Mouse (Mus musculus): ENCODE results near the gene Gm4737. TPM values are rescaled to one million over a fixed set of nuclear protein-coding genes. Genes with fewer than 3 reads are reported as not detected.

Gene Gm4737
- polyA plus RNA-seq, 1 experiment from 2014 or later, result 1.3 TPM

DNA sequence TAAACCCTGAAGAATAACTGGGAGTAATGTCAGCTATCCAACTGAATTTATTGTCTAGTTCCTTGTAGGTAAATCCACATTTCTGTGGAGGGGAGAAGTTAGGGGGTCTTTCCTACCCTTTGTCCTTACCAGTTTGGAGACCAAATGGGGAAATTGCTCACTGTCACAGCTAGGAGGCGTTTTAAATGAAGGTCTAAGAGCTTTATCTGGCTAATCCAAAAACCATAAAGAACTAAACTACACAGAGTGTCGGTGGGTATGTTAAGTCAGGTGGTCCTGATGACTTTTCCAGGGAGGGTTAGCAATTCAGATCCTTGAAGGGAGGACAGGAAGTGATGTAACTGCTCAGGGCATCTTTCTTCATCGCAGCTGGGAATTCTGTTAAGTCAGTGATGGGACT is 34.3 kb downstream of the Gm4737 start:
- Histone ChIP-seq H3K4me3 (ENCODE audit: low read depth, low read length) (no peak overlapping the region), H3K9me3 (ENCODE audit: control insufficient read depth, low read length) (no peaks in the 10 kb centered on the region), H3K4me2 (replicated peaks; ENCODE audit: low read depth) (no peak overlapping the region), H3K36me3 (ENCODE audit: control insufficient read depth, insufficient read depth, low read length) (no peaks in the 10 kb centered on the region), H3K4me1 (replicated peaks; ENCODE audit: control insufficient read depth, insufficient read depth) (no peaks in the 10 kb centered on the region), H3K27ac (replicated peaks) (no peak overlapping the region), H3K9ac (ENCODE audit: low read length) (no peak overlapping the region), H3K27me3 (ENCODE audit: control insufficient read depth, insufficient read depth, low read length) (no peaks in the 10 kb centered on the region)
- DNase-seq (ENCODE audit: low spot score), result no peak
- no peak for ATAC-seq (ENCODE audit: low FRiP score, low TSS enrichment)
- TF ChIP-seq CTCF (IDR thresholded peaks at IDR 0.05; ENCODE audit: low read depth), result peak; percentile 21
- TF ChIP-seq EP300 (optimal IDR thresholded peaks at IDR 0.05), result no peak
- WGBS, result 50% methylated on average over 3 of the region's 3 CpGs

DNA sequence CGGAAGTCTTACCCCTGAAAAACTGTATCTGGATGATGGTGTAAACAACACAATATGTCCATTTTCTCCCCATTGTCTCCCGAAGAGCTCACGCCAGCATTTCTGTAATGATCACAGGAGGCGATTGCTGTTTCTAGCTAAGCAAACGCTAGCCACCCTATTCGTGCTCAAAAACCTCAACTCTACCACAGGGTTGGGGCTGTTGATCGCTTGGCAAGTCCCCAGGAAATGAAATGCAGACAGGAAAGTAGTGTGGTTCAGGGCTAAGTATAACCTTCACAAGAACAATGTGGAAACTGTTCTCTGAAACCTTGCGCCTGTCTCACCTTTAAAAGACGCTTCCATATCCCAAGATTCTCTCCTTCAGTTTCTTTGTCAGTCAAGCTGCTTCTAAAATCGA is 34.9 kb downstream of the Gm4737 start, which contains the start of gene Cd96:
Gene Cd96 (minus strand): TSS at position 232 of the 400 bp plus-strand sequence.
- H3K36me3 ChIP-seq (ENCODE audit: control insufficient read depth, insufficient read depth, low read length), result no peaks in the 10 kb centered on the region
- ATAC-seq (ENCODE audit: low FRiP score, low TSS enrichment) (no peak), DNase-seq (ENCODE audit: low spot score) (no peak)
- 62% methylated on average over 10 of the region's 10 CpGs for WGBS
- no peaks in the 10 kb centered on the region for H3K9me3 ChIP-seq (ENCODE audit: control insufficient read depth, low read length)
- no peak within 1 kb of the TSS for H3K9ac ChIP-seq (ENCODE audit: low read length)
- TF ChIP-seq EP300 (optimal IDR thresholded peaks at IDR 0.05) (no peak), CTCF (IDR thresholded peaks at IDR 0.05; ENCODE audit: low read depth) (no peak)
- no peaks in the 10 kb centered on the region for H3K27me3 ChIP-seq (ENCODE audit: control insufficient read depth, insufficient read depth, low read length)
- H3K4me1 ChIP-seq (replicated peaks; ENCODE audit: control insufficient read depth, insufficient read depth), result no peaks in the 10 kb centered on the region
- H3K27ac ChIP-seq (replicated peaks), result no peak within 1 kb of the TSS
- no peak within 1 kb of the TSS for H3K4me3 ChIP-seq (ENCODE audit: low read depth, low read length)
- H3K4me2 ChIP-seq (replicated peaks; ENCODE audit: low read depth), result no peak within 1 kb of the TSS

DNA sequence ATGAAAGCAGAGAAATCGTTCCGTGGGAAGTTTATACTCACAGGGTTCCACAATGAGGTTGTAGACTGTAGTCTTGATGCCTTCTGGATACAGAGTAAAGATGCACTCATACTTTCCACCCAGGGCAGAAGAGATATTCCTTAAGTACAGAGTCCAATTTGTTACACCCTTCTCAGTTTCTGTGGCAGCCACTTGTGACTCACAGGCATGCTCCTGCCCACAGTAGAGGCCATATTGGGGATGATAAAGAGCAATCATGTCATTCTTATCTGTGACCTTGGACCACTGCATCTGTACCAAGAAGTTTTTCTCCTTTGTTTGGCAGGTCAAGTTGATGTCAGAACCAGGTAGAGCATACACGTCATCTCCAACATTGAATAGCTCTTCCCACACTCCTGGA is 37.2 kb downstream of the Gm4737 start:
- no peaks in the 10 kb centered on the region for H3K36me3 ChIP-seq (ENCODE audit: control insufficient read depth, insufficient read depth, low read length)
- no peak overlapping the region for H3K4me2 ChIP-seq (replicated peaks; ENCODE audit: low read depth)
- TF ChIP-seq CTCF (IDR thresholded peaks at IDR 0.05; ENCODE audit: low read depth) (no peak), EP300 (optimal IDR thresholded peaks at IDR 0.05) (no peak)
- H3K9ac ChIP-seq (ENCODE audit: low read length), result no peak overlapping the region
- 86% methylated on average over 3 of the region's 3 CpGs for WGBS
- no peaks in the 10 kb centered on the region for H3K9me3 ChIP-seq (ENCODE audit: control insufficient read depth, low read length)
- no peaks in the 10 kb centered on the region for H3K27me3 ChIP-seq (ENCODE audit: control insufficient read depth, insufficient read depth, low read length)
- ATAC-seq (ENCODE audit: low FRiP score, low TSS enrichment) (no peak), DNase-seq (ENCODE audit: low spot score) (no peak)
- no peak overlapping the region for H3K4me3 ChIP-seq (ENCODE audit: low read depth, low read length)
- no peaks in the 10 kb centered on the region for H3K4me1 ChIP-seq (replicated peaks; ENCODE audit: control insufficient read depth, insufficient read depth)
- H3K27ac ChIP-seq (replicated peaks), result no peak overlapping the region

DNA sequence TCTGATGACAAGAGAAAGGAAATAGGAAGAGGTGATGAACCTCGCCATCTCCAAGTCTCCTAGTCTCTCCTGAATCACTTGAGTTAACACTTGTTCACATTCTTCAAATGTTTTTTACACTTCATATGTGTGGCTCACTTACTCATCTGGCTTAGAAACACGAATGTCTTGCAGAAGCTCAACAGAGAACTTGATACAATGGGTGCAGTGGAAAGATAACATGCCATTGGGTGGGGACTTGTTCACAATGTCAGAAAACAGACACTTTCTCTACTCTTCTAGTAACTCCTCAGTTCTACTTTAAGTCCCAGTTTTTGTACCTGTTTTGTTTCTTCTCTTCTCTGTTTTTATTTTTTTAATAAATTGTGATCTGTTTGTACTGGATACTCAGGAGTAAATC is 40.1 kb downstream of the Gm4737 start:
- ATAC-seq (ENCODE audit: low FRiP score, low TSS enrichment) (no peak), DNase-seq (ENCODE audit: low spot score) (no peak)
- no peak overlapping the region for H3K9ac ChIP-seq (ENCODE audit: low read length)
- H3K36me3 ChIP-seq (ENCODE audit: control insufficient read depth, insufficient read depth, low read length), result no peaks in the 10 kb centered on the region
- no peak overlapping the region for H3K4me2 ChIP-seq (replicated peaks; ENCODE audit: low read depth)
- H3K27ac ChIP-seq (replicated peaks), result no peak overlapping the region
- H3K4me3 ChIP-seq (ENCODE audit: low read depth, low read length), result no peak overlapping the region
- no peaks in the 10 kb centered on the region for H3K9me3 ChIP-seq (ENCODE audit: control insufficient read depth, low read length)
- no peaks in the 10 kb centered on the region for H3K4me1 ChIP-seq (replicated peaks; ENCODE audit: control insufficient read depth, insufficient read depth)
- WGBS, result 45% methylated on average over 2 of the region's 2 CpGs
- no peaks in the 10 kb centered on the region for H3K27me3 ChIP-seq (ENCODE audit: control insufficient read depth, insufficient read depth, low read length)
- TF ChIP-seq EP300 (optimal IDR thresholded peaks at IDR 0.05) (no peak), CTCF (IDR thresholded peaks at IDR 0.05; ENCODE audit: low read depth) (no peak)

DNA sequence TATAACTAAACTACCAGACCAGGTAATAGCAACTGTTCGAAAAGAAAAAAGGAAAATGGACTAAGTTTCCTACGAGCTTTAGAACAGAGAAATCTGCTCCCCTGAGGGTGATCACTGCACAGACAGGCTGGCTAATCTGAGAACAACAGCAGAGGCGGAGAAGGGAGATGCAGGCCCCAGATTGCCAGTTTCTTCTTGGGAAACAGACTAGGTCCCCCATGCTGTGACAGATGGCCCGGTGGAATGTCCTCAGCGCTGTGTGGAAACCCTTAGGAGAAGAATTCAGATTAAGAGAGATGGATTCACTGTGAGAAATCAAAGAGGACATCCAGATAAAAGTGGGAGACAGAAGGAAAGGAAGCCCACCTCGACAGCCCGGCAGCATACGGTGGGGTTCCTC is 45.3 kb downstream of the Gm4737 start:
- TF ChIP-seq CTCF (IDR thresholded peaks at IDR 0.05; ENCODE audit: low read depth) (no peak), EP300 (optimal IDR thresholded peaks at IDR 0.05) (no peak)
- Histone ChIP-seq H3K9me3 (ENCODE audit: control insufficient read depth, low read length) (no peaks in the 10 kb centered on the region), H3K4me3 (ENCODE audit: low read depth, low read length) (no peak overlapping the region)

DNA sequence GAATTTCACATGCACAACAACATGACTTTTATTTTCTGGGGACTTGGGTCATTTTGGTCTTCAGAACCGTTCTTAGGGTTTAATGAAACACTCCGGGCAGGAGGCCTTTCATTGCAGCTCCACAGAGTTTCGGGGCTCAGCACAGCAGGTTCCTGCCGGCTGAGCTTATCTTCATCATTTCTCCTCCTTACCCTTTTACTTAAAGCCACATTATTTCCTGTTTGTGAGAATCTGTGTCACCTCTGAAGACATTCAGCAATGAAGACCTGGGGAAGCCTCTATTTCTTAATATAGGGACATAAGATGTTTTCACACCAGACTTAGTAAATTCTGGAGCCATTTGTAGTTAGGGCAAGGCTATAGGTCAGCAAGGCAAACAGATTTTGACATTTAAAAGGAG is 47.4 kb downstream of the Gm4737 start:
- no peak for DNase-seq (ENCODE audit: low spot score)
- no peak overlapping the region for H3K27ac ChIP-seq (replicated peaks)
- no peaks in the 10 kb centered on the region for H3K9me3 ChIP-seq (ENCODE audit: control insufficient read depth, low read length)
- TF ChIP-seq CTCF (IDR thresholded peaks at IDR 0.05; ENCODE audit: low read depth) (no peak), EP300 (optimal IDR thresholded peaks at IDR 0.05) (no peak)
- H3K27me3 ChIP-seq (ENCODE audit: control insufficient read depth, insufficient read depth, low read length), result no peaks in the 10 kb centered on the region
- WGBS, result 74% methylated on average over 4 of the region's 4 CpGs
- no peak overlapping the region for H3K4me2 ChIP-seq (replicated peaks; ENCODE audit: low read depth)
- ATAC-seq (ENCODE audit: low FRiP score, low TSS enrichment), result no peak
- no peak overlapping the region for H3K9ac ChIP-seq (ENCODE audit: low read length)
- no peak overlapping the region for H3K4me3 ChIP-seq (ENCODE audit: low read depth, low read length)
- no peaks in the 10 kb centered on the region for H3K36me3 ChIP-seq (ENCODE audit: control insufficient read depth, insufficient read depth, low read length)
- no peaks in the 10 kb centered on the region for H3K4me1 ChIP-seq (replicated peaks; ENCODE audit: control insufficient read depth, insufficient read depth)

More for the DNA sequence above, 45.3 kb downstream of the Gm4737 start:
- Histone ChIP-seq H3K27me3 (ENCODE audit: control insufficient read depth, insufficient read depth, low read length) (no peaks in the 10 kb centered on the region), H3K4me1 (replicated peaks; ENCODE audit: control insufficient read depth, insufficient read depth) (no peaks in the 10 kb centered on the region), H3K27ac (replicated peaks) (no peak overlapping the region), H3K36me3 (ENCODE audit: control insufficient read depth, insufficient read depth, low read length) (no peaks in the 10 kb centered on the region), H3K4me2 (replicated peaks; ENCODE audit: low read depth) (no peak overlapping the region), H3K9ac (ENCODE audit: low read length) (no peak overlapping the region)
- 62% methylated on average over 8 of the region's 8 CpGs for WGBS
- no peak for DNase-seq (ENCODE audit: low spot score)
- ATAC-seq (ENCODE audit: low FRiP score, low TSS enrichment), result no peak
